Mouse (Mus musculus) C2C12 (cell line): ENCODE measurements around the gene Gm20716. TPM values are rescaled to one million over a fixed set of nuclear protein-coding genes. Genes with fewer than 3 reads are reported as not detected.
A peak's percentile ranks its signal among the peaks of the same experiment; 100 is the strongest.

Experiments used
- H3K27me3 ChIP-seq: one replicate; pipeline ENCODE4 v1.6.1; 2011; ENCODE audit not compliant: control insufficient read depth, insufficient read depth, insufficient read length
- H3K36me3 ChIP-seq: one replicate; pipeline ENCODE4 v1.6.1; 2011; ENCODE audit not compliant: control insufficient read depth, insufficient read depth
- H3K4me3 ChIP-seq: one replicate; pipeline ENCODE4 v1.5.1; 2011; ENCODE audit warnings: mild to moderate bottlenecking, control low read depth; ENCODE audit not compliant: poor library complexity, insufficient read depth, severe bottlenecking
- H3K79me2 ChIP-seq: one replicate; pipeline ENCODE4 v1.6.1; 2011; ENCODE audit not compliant: control insufficient read depth, insufficient read depth
- H3K79me3 ChIP-seq: one replicate; pipeline ENCODE4 v1.6.1; 2011; ENCODE audit warnings: low read depth, control low read depth
- H3ac ChIP-seq: one replicate; pipeline ENCODE3; 2011; ENCODE audit warnings: low read depth; ENCODE audit not compliant: control insufficient read depth, insufficient read length
- CEBPB ChIP-seq: IDR thresholded peaks from one replicate; pipeline ENCODE4 v1.6.1; 2011; ENCODE audit warnings: low read depth, mild to moderate bottlenecking, control low read depth, moderate library complexity
- CTCF ChIP-seq: IDR thresholded peaks from one replicate; pipeline ENCODE4 v1.5.1; 2011; ENCODE audit not compliant: control insufficient read depth, insufficient read depth, insufficient read length
- FOSL1 ChIP-seq: IDR thresholded peaks from one replicate; pipeline ENCODE4 v1.8.0; 2011; ENCODE audit warnings: mild to moderate bottlenecking, low read length; ENCODE audit not compliant: poor library complexity, insufficient read depth, severe bottlenecking
- MAX ChIP-seq: IDR thresholded peaks from one replicate; pipeline ENCODE4 v1.6.1; 2011; ENCODE audit warnings: mild to moderate bottlenecking, control low read depth
- MYOD1 ChIP-seq: IDR thresholded peaks from one replicate; pipeline ENCODE4 v1.6.1; 2011; ENCODE audit warnings: low read depth; ENCODE audit not compliant: control insufficient read depth, insufficient read length
- MYOG ChIP-seq: IDR thresholded peaks from one replicate; pipeline ENCODE4 v1.6.1; 2011; ENCODE audit not compliant: control insufficient read depth, insufficient read length; ENCODE audit errors: extremely low read depth
- USF1 ChIP-seq: IDR thresholded peaks from one replicate; pipeline ENCODE4 v1.6.1; 2011; ENCODE audit warnings: low read depth, mild to moderate bottlenecking, control low read depth, moderate library complexity
- polyA plus RNA-seq: library from polyadenylated mRNA; unstranded; fragments of >200 nt; fragmentation: generic; extraction: Trizol; gene quantifications from one replicate; pipeline ENCODE4 v1.2.1, GENCODE M21; 2012; ENCODE audit warnings: missing spikeins

Gm20716 gene
- polyA plus RNA-seq, 1 experiment: 17.1 TPM

DNA sequence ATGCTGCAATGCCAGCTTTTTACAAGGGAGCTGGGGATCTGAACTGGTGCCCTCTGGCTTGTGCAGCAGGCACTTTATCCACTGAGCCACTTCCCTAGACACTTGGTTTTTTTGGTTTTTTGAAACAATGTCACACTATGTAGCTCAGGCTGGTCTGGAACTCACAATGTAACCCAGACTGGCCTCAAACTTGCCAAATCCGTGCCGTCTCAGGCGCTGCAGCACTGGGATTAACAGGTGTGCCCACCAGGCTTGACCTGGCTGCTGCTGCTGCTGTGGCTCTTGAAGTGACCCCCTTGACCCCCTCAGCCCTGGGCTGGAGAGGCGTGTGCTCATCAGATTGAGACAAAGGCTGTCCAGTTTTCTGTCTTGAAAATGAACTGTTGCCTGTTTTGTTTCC is 8.2 kb upstream of the Gm20716 start:
- TF ChIP-seq MAX (no peak), MYOG (no peak), USF1 (no peak), MYOD1 (no peak), FOSL1 (no peak), CEBPB (no peak), CTCF (no peak)
- Histone ChIP-seq H3K27me3 (peaks cover 5% of the 10 kb centered on the region), H3K4me3 (no peak overlapping the region), H3ac (no peak overlapping the region), H3K36me3 (no peaks in the 10 kb centered on the region), H3K79me3 (peaks cover 3% of the 10 kb centered on the region), H3K79me2 (no peaks in the 10 kb centered on the region)

- Histone ChIP-seq H3K79me3 (peaks cover 30% of the 10 kb centered on the region), H3ac (no peak overlapping the region), H3K79me2 (peaks cover 44% of the 10 kb centered on the region), H3K36me3 (peaks cover 15% of the 10 kb centered on the region), H3K4me3 (no peak overlapping the region), H3K27me3 (no peaks in the 10 kb centered on the region)
- no peak for TF ChIP-seq CTCF
- no peak for TF ChIP-seq CEBPB
- no peak for TF ChIP-seq MYOG
- TF ChIP-seq FOSL1: no peak
- no peak for TF ChIP-seq MYOD1
- no peak for TF ChIP-seq MAX
- no peak for TF ChIP-seq USF1
Observed at GRCm38 (mm10) chr2:168233286-168233685, 3.1 kb upstream of the Gm20716 start.

- Histone ChIP-seq H3K27me3 (no peaks in the 10 kb centered on the region), H3ac (no peak overlapping the region), H3K4me3 (peak overlapping the region; percentile 94), H3K79me2 (peaks cover 63% of the 10 kb centered on the region), H3K36me3 (peaks cover 28% of the 10 kb centered on the region), H3K79me3 (peaks cover 45% of the 10 kb centered on the region)
- TF ChIP-seq CEBPB (no peak), USF1 (no peak), MYOG (no peak), FOSL1 (no peak), MYOD1 (no peak), CTCF (no peak), MAX (no peak)
Observed at GRCm38 (mm10) chr2:168231471-168231829, 1.3 kb upstream of the Gm20716 start.

GRCm38 (mm10) chr2:168230773-168231470 is 758 bp upstream of the Gm20716 start:
- peaks cover 33% of the 10 kb centered on the region for H3K36me3 ChIP-seq
- peak overlapping the region; percentile 94 for H3K4me3 ChIP-seq
- H3K79me2 ChIP-seq: peaks cover 68% of the 10 kb centered on the region
- no peak for TF ChIP-seq FOSL1
- TF ChIP-seq CEBPB: no peak
- TF ChIP-seq CTCF: no peak
- TF ChIP-seq MYOG: no peak
- no peak for TF ChIP-seq MYOD1
- TF ChIP-seq USF1: no peak
- no peak for TF ChIP-seq MAX
- H3K27me3 ChIP-seq: no peaks in the 10 kb centered on the region
- H3K79me3 ChIP-seq: peaks cover 47% of the 10 kb centered on the region
- H3ac ChIP-seq: peak overlapping the region; percentile 96

DNA sequence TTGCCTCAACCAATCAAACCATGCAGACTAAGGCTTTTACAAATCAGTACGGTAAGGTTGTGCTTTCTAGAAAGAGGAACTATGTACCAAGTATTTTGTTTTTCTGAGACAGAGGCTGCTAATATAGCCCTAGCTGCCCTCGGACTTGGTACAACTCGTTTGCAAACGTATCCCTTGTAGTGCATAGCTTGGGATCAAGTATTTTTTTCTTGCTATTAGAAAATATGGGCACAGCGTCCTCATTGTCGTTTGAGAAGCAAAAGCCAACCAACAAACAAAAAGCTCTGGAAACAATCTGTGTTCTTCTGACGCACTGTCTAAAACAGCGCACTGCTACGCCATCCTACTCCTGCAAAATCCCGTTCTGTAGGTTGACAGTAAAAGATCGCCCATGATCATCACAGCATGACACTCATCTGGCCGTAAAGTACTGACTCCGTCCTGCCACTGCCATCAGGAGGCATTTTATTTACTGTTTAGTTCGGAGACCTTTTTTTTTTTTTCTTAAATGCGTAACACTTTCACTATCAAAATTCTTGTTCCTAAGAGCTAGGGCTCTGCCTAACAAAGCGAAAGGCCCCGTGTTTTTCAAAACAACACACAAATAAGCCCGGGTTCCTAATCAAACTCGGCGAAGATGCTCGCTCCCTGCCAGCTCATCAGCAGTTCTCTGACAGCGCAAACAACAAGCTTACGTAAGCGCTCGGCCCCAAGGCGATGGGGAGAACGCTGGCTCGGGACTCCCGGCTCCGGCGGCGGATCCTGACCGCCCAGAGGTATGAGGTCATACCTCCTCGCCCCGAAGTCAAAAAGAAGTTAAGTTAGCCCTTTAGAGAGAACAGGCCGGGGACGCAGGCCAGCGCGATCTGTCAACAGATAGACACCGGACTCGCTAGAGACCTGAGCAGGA is 793 bp downstream of the Gm20716 start:
- Histone ChIP-seq H3K4me3 (peak overlapping the region; percentile 94), H3K79me2 (peaks cover 72% of the 10 kb centered on the region), H3K27me3 (no peaks in the 10 kb centered on the region), H3K36me3 (peaks cover 48% of the 10 kb centered on the region), H3ac (peak overlapping the region; percentile 96), H3K79me3 (peaks cover 53% of the 10 kb centered on the region)
- TF ChIP-seq MYOD1 (no peak), MAX (no peak), MYOG (no peak), CTCF (no peak), FOSL1 (no peak), CEBPB (no peak), USF1 (no peak)
